Mouse (Mus musculus): ENCODE measurements at regions not wholly inside any gene's neighbourhood (a gene's known extent, or its start where the extent isn't known, plus 50 kb on each side); places are given as distances from the start of the nearest gene placed in this dataset.

DNA sequence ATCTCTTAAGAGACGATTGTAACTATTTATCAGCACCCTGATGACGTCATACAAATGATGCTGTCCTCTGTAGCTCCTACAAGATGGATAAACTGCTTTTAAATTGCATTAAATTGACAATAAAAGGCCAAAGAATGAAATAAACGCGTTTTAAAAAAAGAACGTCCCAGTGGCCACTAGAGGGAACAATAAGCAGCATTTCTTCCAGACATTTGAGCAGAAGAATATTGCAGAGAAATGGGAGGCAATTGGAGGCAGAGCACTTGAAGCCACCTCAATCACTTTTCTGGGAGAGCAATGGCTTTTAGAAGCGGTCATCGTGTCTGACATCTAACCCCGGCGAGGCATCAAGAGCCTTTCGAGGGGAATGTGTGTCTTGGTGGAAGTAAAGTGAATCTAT lies 76.4 kb upstream of the Sestd1 start:
- TF ChIP-seq POLR2A (IDR thresholded peaks at IDR 0.05; ENCODE audit: control insufficient read depth, low read depth, low read length) = no peak
- no peak for TF ChIP-seq CTCF (IDR thresholded peaks at IDR 0.05; ENCODE audit: control insufficient read depth, insufficient read depth, insufficient replicate concordance, low read depth, low read length)
